ENCODE assay signal across 8 mouse cellular contexts in the genomic region with DNA sequence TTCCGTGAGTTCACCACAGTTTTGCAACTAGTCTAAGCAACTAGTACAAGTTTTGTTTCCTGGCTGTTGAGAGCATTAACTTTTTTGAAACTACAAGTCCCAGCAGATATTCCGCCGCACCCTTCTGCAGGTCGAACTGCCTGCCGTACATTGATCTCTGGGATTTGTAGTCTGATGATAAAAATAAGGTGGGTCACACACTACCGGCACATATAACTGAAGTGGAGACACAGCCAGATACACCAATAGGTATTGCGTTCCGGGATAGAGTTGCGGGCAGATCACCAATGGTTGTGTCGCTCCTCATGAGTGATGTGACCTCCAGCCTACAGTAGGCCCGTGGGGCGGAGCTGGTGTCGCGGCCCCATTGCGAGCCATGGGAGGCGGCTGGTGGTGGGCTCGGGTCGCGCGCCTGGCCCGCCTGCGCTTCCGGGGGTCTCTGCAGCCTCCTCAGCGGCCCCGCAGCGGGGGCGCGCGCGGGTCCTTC. TPM values are rescaled to one million over a fixed set of nuclear protein-coding genes. Genes with fewer than 3 reads are reported as not detected.
A peak's percentile ranks its signal among the peaks of the same experiment; 100 is the strongest.
DNase-seq lines count a peak whose midpoint lies in the region; ATAC-seq and TF ChIP-seq lines count a peak whose summit lies in the region.

A gene (plus strand): TSS at position 193 of the 487 bp plus-strand sequence.

- dilution Hi-C loops in CH12.LX (cut with MboI; ENCODE audit: extremely low pct_ligation_motif_present, extremely low pct_unique_long_range_greater_than_20kb, low sequenced_read_pairs): no loop called here

- H3K27ac ChIP-seq in CH12.LX (ENCODE audit: insufficient read depth, low read depth): no peak within 1 kb of the TSS
- peak within 1 kb of the TSS; percentile 84 for H3K27ac ChIP-seq in forebrain, embryonic 10.5 days
- peak within 1 kb of the TSS; percentile 52 for H3K27ac ChIP-seq in heart, embryonic 15.5 days
- peak within 1 kb of the TSS; percentile 6; the same call in 1 of the 2 replicates for H3K27ac ChIP-seq in liver, embryonic 14.5 days
- H3K27ac ChIP-seq in neural tube, embryonic 13.5 days (replicated peaks): peak within 1 kb of the TSS; percentile 70
- H3K27ac ChIP-seq in testis, adult 2 months (ENCODE audit: control insufficient read depth, insufficient read depth, low read depth, low read length): no peak within 1 kb of the TSS

- TF ChIP-seq CTCF in CH12.LX (conservative IDR thresholded peaks at IDR 0.05 in 1 of 2, IDR thresholded peaks at IDR 0.05 in 1 of 2; ENCODE audit: low read depth in 2 of 2, low read length in 2 of 2): no peak
- no peak for TF ChIP-seq CTCF in liver, embryonic 14.5 days (IDR thresholded peaks at IDR 0.05; ENCODE audit: low read depth)
- no peak for TF ChIP-seq CTCF in testis, adult 2 months (IDR thresholded peaks at IDR 0.05; ENCODE audit: control insufficient read depth, insufficient read depth, insufficient replicate concordance, low read depth, low read length)

- no peaks in the 10 kb centered on the region for H3K9me3 ChIP-seq in CH12.LX (replicated peaks; ENCODE audit: low read length)
- H3K9me3 ChIP-seq in forebrain, embryonic 10.5 days: no peaks in the 10 kb centered on the region
- no peaks in the 10 kb centered on the region for H3K9me3 ChIP-seq in heart, embryonic 15.5 days (replicated peaks)
- no peaks in the 10 kb centered on the region for H3K9me3 ChIP-seq in liver, embryonic 14.5 days (ENCODE audit: control insufficient read depth, low read length)
- H3K9me3 ChIP-seq in neural tube, embryonic 13.5 days: no peaks in the 10 kb centered on the region

- no peak for TF ChIP-seq EP300 in CH12.LX (IDR thresholded peaks at IDR 0.05; ENCODE audit: low read length)
- TF ChIP-seq EP300 in liver, embryonic 14.5 days (IDR thresholded peaks at IDR 0.05; ENCODE audit: low read depth): no peak

- H3K4me1 ChIP-seq in CH12.LX (ENCODE audit: control insufficient read depth in 1 of 2, insufficient read depth in 2 of 2): peaks cover 6 to 14% of the 10 kb centered on the region in 2 experiments
- H3K4me1 ChIP-seq in forebrain, embryonic 10.5 days: peaks cover 22% of the 10 kb centered on the region
- peaks cover 11% of the 10 kb centered on the region for H3K4me1 ChIP-seq in heart, embryonic 15.5 days (replicated peaks)
- peaks cover 7 to 16% of the 10 kb centered on the region in 2 experiments for H3K4me1 ChIP-seq in liver, embryonic 14.5 days (replicated peaks; ENCODE audit: control insufficient read depth in 2 of 2, insufficient read depth in 2 of 2, low read length in 1 of 2)
- H3K4me1 ChIP-seq in neural tube, embryonic 13.5 days (replicated peaks): peaks cover 11% of the 10 kb centered on the region
- H3K4me1 ChIP-seq in testis, adult 2 months (ENCODE audit: control insufficient read depth, insufficient read depth, low read length): peaks cover 33% of the 10 kb centered on the region

- WGBS in forebrain, embryonic 10.5 days: under 1% methylated on average over 30 of the region's 30 CpGs
- under 1% methylated on average over 30 of the region's 30 CpGs for WGBS in heart, embryonic 15.5 days
- under 1% methylated on average over 30 of the region's 30 CpGs for WGBS in liver, embryonic 14.5 days (ENCODE audit: insufficient replicate concordance)
- WGBS in neural tube, embryonic 13.5 days: 1% methylated on average over 27 of the region's 30 CpGs

- TF ChIP-seq RAD21 in CH12.LX (IDR thresholded peaks at IDR 0.05; ENCODE audit: low read depth, low read length): no peak

- in situ Hi-C loops in CH12.LX (cut with MboI; ENCODE audit: low pct_ligation_motif_present, low pct_unique_long_range_greater_than_20kb, low sequenced_read_pairs): no loop called here

- ATAC-seq in heart, embryonic 15.5 days (replicated peaks; ENCODE audit: insufficient number of reproducible peaks, insufficient read depth, low FRiP score, low read depth): peak; percentile 97
- peak; percentile 97 for ATAC-seq in liver, embryonic 14.5 days (ENCODE audit: insufficient read depth)
- peak; percentile 99 for ATAC-seq in neural tube, embryonic 13.5 days (ENCODE audit: low read depth)

- peak; percentile 52; the same call in 1 of the 2 replicates for TF ChIP-seq POLR2A in CH12.LX (IDR thresholded peaks at IDR 0.05; ENCODE audit: low read depth, low read length)
- TF ChIP-seq POLR2A in testis, adult 2 months (IDR thresholded peaks at IDR 0.05; ENCODE audit: control insufficient read depth, low read depth, low read length): no peak; the same call in 1 of the 2 replicates

- peaks cover 15 to 37% of the 10 kb centered on the region in 2 experiments for H3K36me3 ChIP-seq in CH12.LX (replicated peaks in 1 of 2; ENCODE audit: control insufficient read depth in 1 of 2, insufficient read depth in 1 of 2, low read length in 1 of 2)
- H3K36me3 ChIP-seq in forebrain, embryonic 10.5 days (replicated peaks): peaks cover 27% of the 10 kb centered on the region
- peaks cover 3% of the 10 kb centered on the region; the same call in 1 of the 2 replicates for H3K36me3 ChIP-seq in heart, embryonic 15.5 days
- no peaks in the 10 kb centered on the region for H3K36me3 ChIP-seq in liver, embryonic 14.5 days (replicated peaks; ENCODE audit: control insufficient read depth, insufficient read depth, low read depth)
- peaks cover 15% of the 10 kb centered on the region; the same call in 1 of the 2 replicates for H3K36me3 ChIP-seq in neural tube, embryonic 13.5 days
- no peaks in the 10 kb centered on the region for H3K36me3 ChIP-seq in testis, adult 2 months (ENCODE audit: control insufficient read depth, insufficient read depth, low read length)

- H3K27me3 ChIP-seq in CH12.LX (replicated peaks): no peaks in the 10 kb centered on the region
- peaks cover 8% of the 10 kb centered on the region for H3K27me3 ChIP-seq in forebrain, embryonic 10.5 days (ENCODE audit: poor library complexity, severe bottlenecking)
- H3K27me3 ChIP-seq in heart, embryonic 15.5 days: no peaks in the 10 kb centered on the region
- no peaks in the 10 kb centered on the region for H3K27me3 ChIP-seq in liver, embryonic 14.5 days (ENCODE audit: control insufficient read depth, insufficient read depth, low read length)
- no peaks in the 10 kb centered on the region for H3K27me3 ChIP-seq in neural tube, embryonic 13.5 days
- H3K27me3 ChIP-seq in testis, adult 2 months (ENCODE audit: control insufficient read depth, insufficient read depth, low read length): no peaks in the 10 kb centered on the region

- peak within 1 kb of the TSS; percentile 73 for H3K9ac ChIP-seq in CH12.LX (ENCODE audit: insufficient read depth, low read depth)
- peak within 1 kb of the TSS; percentile 78 for H3K9ac ChIP-seq in heart, embryonic 15.5 days
- H3K9ac ChIP-seq in liver, embryonic 14.5 days (replicated peaks): peak within 1 kb of the TSS; percentile 49
- H3K9ac ChIP-seq in neural tube, embryonic 13.5 days: peak within 1 kb of the TSS; percentile 75

- peak; percentile 96 for DNase-seq in CH12.LX (ENCODE audit: extremely low read depth)
- peak; percentile 72 for DNase-seq in c-Kit-positive CD71-negative TER-119-negative erythroid progenitor cells, embryonic 14.5 days (ENCODE audit: low read depth)
- peak; percentile 85 for DNase-seq in forebrain, embryonic 10.5 days (ENCODE audit: extremely low spot score, low spot score)
- DNase-seq in kidney, postnatal 25 days: peak; percentile 92 to 97
- DNase-seq in liver, embryonic 14.5 days (ENCODE audit: low read depth in 3 of 3, low spot score in 3 of 3): peak; percentile 85 to 88 (median 86)

- H3K4me3 ChIP-seq in CH12.LX (replicated peaks in 1 of 3; ENCODE audit: low read depth in 2 of 3, low read length in 2 of 3, poor library complexity in 1 of 3): peak within 1 kb of the TSS; percentile 85 to 94 (median 92)
- H3K4me3 ChIP-seq in forebrain, embryonic 10.5 days: peak within 1 kb of the TSS; percentile 77
- peak within 1 kb of the TSS; percentile 86 for H3K4me3 ChIP-seq in heart, embryonic 15.5 days
- H3K4me3 ChIP-seq in liver, embryonic 14.5 days (ENCODE audit: insufficient read depth in 1 of 2, low read depth in 2 of 2, low read length in 2 of 2): peak within 1 kb of the TSS; percentile 61 to 65
- H3K4me3 ChIP-seq in neural tube, embryonic 13.5 days: peak within 1 kb of the TSS; percentile 65
- peak within 1 kb of the TSS; percentile 69 for H3K4me3 ChIP-seq in testis, adult 2 months (ENCODE audit: control insufficient read depth, low read depth, low read length)

- no peaks in the 10 kb centered on the region for H3K79me2 ChIP-seq in CH12.LX (replicated peaks; ENCODE audit: control insufficient read depth, extremely low read depth, insufficient read depth, poor library complexity, severe bottlenecking)

- H3K4me2 ChIP-seq in CH12.LX (ENCODE audit: insufficient read depth, low read depth, poor library complexity, severe bottlenecking): peak within 1 kb of the TSS; percentile 52
- peak within 1 kb of the TSS; percentile 97 for H3K4me2 ChIP-seq in heart, embryonic 15.5 days
- peak within 1 kb of the TSS; percentile 80 for H3K4me2 ChIP-seq in liver, embryonic 14.5 days (ENCODE audit: low read depth)
- H3K4me2 ChIP-seq in neural tube, embryonic 13.5 days: peak within 1 kb of the TSS; percentile 80

TF ChIP-seq in CH12.LX, 34 proteins besides CTCF, POLR2A, EP300 and RAD21 (continues in another document):
- TF ChIP-seq ETS1 (conservative IDR thresholded peaks at IDR 0.05; ENCODE audit: low read depth, low read length) (no peak), JUND (conservative IDR thresholded peaks at IDR 0.05; ENCODE audit: low read depth, low read length) (no peak), BHLHE40 (IDR thresholded peaks at IDR 0.05; ENCODE audit: low read depth, low read length) (no peak), TBP (conservative IDR thresholded peaks at IDR 0.05; ENCODE audit: low read depth, low read length) (peak; percentile 59; the same call in 1 of the 2 replicates), ZNF384 (IDR thresholded peaks at IDR 0.05; ENCODE audit: low read depth, low read length) (no peak), SIN3A (IDR thresholded peaks at IDR 0.05; ENCODE audit: low read length) (0 out of 2 replicates have a peak, but pooled peaks have one; percentile 49), MXI1 (IDR thresholded peaks at IDR 0.05; ENCODE audit: low read depth, low read length) (no peak), RCOR1 (conservative IDR thresholded peaks at IDR 0.05; ENCODE audit: low read depth, low read length) (no peak), GABPA (IDR thresholded peaks at IDR 0.05; ENCODE audit: insufficient replicate concordance, low read depth, low read length) (no peak; the same call in 1 of the 2 replicates)

RNA-seq across cellular contexts. Expression of the gene that starts here (rescaled TPM):
- total RNA-seq in CH12.LX (2012; rRNA removed) (89.1 and 97.8 TPM in 2 replicates), CH12.LX (2014; rRNA removed) (28.8 and 30.9 TPM in 2 replicates)
- 48.9 and 54.4 TPM in 2 replicates for polyA plus RNA-seq in CH12.LX (2012; ENCODE audit: insufficient read length, low read depth)
- 64.4 and 68.5 TPM in 2 replicates for polyA plus RNA-seq in forebrain, embryonic 10.5 days (2016; fragmentation: Nextera tagmentation; extraction: Ambion mirVana)
- 76.1 and 76.3 TPM in 2 replicates for polyA plus RNA-seq in heart, embryonic 15.5 days (2015; fragmentation: Nextera tagmentation; extraction: Ambion mirVana)
- 21.5 and 23.6 TPM in 2 replicates for polyA plus RNA-seq in liver, embryonic 14.5 days (2012; rRNA removed)
- 34.5 and 36.9 TPM in 2 replicates for polyA plus RNA-seq in liver, embryonic 14.5 days (2014; fragmentation: Nextera tagmentation; extraction: Ambion mirVana)
- polyA plus RNA-seq in neural tube, embryonic 13.5 days (2015; fragmentation: Nextera tagmentation; extraction: Ambion mirVana): 54.6 and 59.0 TPM in 2 replicates
- 3.5 and 5.6 TPM in 2 replicates for polyA plus RNA-seq in testis, adult 2 months (2012; rRNA removed)

Comparison
In these comparisons a context has a peak if more than half of its experiments do, and no peak if none do; other contexts are left out.
1. H3K27ac ChIP-seq: peak in forebrain, embryonic 10.5 days (single experiment), heart, embryonic 15.5 days (single experiment), liver, embryonic 14.5 days (single experiment) and neural tube, embryonic 13.5 days (single experiment); none in CH12.LX (single experiment) and testis, adult 2 months (single experiment).
2. Peak in every context shown above with its lines, with median percentiles within 50 percentile points of each other: DNase-seq, H3K4me2 ChIP-seq, H3K4me3 ChIP-seq, H3K9ac ChIP-seq and ATAC-seq.